Comparison of ENCODE assay signal across 10 mouse cellular contexts in the genomic region with DNA sequence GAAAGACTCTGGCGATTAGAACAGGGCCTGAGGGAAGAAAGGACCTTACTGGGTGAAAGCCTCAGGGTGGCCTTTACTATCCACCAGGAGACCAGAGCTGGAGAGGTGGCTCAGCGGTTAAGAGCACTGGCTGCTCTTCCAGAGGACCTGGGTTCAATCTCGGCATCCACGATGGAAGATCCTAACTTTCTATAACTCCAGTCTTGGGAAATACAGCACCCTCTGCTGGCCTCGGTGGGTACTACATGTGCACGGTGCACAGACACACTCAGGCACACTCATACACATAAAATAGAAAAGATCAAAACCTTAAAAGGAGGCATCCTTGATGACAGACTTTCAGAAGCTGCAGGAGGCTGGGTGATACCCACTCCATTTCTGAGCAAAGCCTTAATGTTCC. TPM values are rescaled to one million over a fixed set of nuclear protein-coding genes. Genes with fewer than 3 reads are reported as not detected.
DNase-seq lines count a peak whose midpoint lies in the region; ATAC-seq and TF ChIP-seq lines count a peak whose summit lies in the region.
"Had no signal": no experiment of that assay in that cellular context is flagged by ENCODE, and none has a peak within 500 bp of the region (broad histone marks: within the 10 kb centered on the region; RNA-seq: fewer than 3 reads in every experiment).

No protein-coding gene starts in this region.

- no peaks in the 10 kb centered on the region for H3K36me3 ChIP-seq in liver, adult 2 months (ENCODE audit: control insufficient read depth, insufficient read depth, low read length)
- no peaks in the 10 kb centered on the region for H3K36me3 ChIP-seq in liver, embryonic 12.5 days
- H3K36me3 ChIP-seq in heart, embryonic 10.5 days, result no peaks in the 10 kb centered on the region
- H3K36me3 ChIP-seq: midbrain, embryonic 12.5 days had no signal

- no peak for TF ChIP-seq POLR2A in liver, adult 2 months (IDR thresholded peaks at IDR 0.05; ENCODE audit: extremely low read depth, insufficient read depth, low read length)

- ATAC-seq in liver, embryonic 12.5 days, result no peak
- ATAC-seq in megakaryocyte, adult 5-6 weeks (ENCODE audit: poor library complexity, severe bottlenecking), result peak; percentile 49; the same call in 1 of the 2 replicates

- no peak overlapping the region for H3K9ac ChIP-seq in liver, adult 2 months (ENCODE audit: low read depth, low read length)
- no peak overlapping the region for H3K9ac ChIP-seq in liver, embryonic 12.5 days
- H3K9ac ChIP-seq: midbrain, embryonic 12.5 days had no signal

- H3K9me3 ChIP-seq in liver, embryonic 12.5 days (replicated peaks), result no peaks in the 10 kb centered on the region
- no peaks in the 10 kb centered on the region for H3K9me3 ChIP-seq in heart, embryonic 10.5 days
- H3K9me3 ChIP-seq: midbrain, embryonic 12.5 days had no signal

- H3K79me2 ChIP-seq in liver, adult 2 months (ENCODE audit: control insufficient read depth, insufficient read depth, low read length), result no peaks in the 10 kb centered on the region

- H3K4me2 ChIP-seq in liver, embryonic 12.5 days, result no peak overlapping the region
- H3K4me2 ChIP-seq: midbrain, embryonic 12.5 days had no signal

- no peak overlapping the region for H3K4me3 ChIP-seq in liver, adult 2 months (ENCODE audit: insufficient read depth, low read depth, low read length)
- no peak overlapping the region for H3K4me3 ChIP-seq in liver, embryonic 12.5 days
- no peak overlapping the region for H3K4me3 ChIP-seq in heart, embryonic 10.5 days
- H3K4me3 ChIP-seq: midbrain, embryonic 12.5 days had no signal

- 20% methylated on average over 6 of the region's 6 CpGs for WGBS in liver, adult 2 months
- 19% methylated on average over 6 of the region's 6 CpGs for WGBS in liver, embryonic 12.5 days (ENCODE audit: insufficient replicate concordance)
- WGBS in heart, embryonic 10.5 days, result 22% methylated on average over 6 of the region's 6 CpGs

- H3K27me3 ChIP-seq in liver, adult 2 months (ENCODE audit: control insufficient read depth, insufficient read depth, low read length), result 0 out of 2 replicates have a peak, but pooled peaks cover 2% of the 10 kb centered on the region
- H3K27me3 ChIP-seq in liver, embryonic 12.5 days (replicated peaks), result peaks cover 75% of the 10 kb centered on the region
- peaks cover 76% of the 10 kb centered on the region for H3K27me3 ChIP-seq in heart, embryonic 10.5 days (ENCODE audit: insufficient read depth, poor library complexity, severe bottlenecking)

- no peak overlapping the region for H3K27ac ChIP-seq in liver, adult 2 months (replicated peaks; ENCODE audit: insufficient read depth, low read depth, low read length)
- H3K27ac ChIP-seq in liver, embryonic 12.5 days, result no peak overlapping the region
- no peak overlapping the region for H3K27ac ChIP-seq in heart, embryonic 10.5 days
- H3K27ac ChIP-seq: midbrain, embryonic 12.5 days had no signal

- no peaks in the 10 kb centered on the region for H3K4me1 ChIP-seq in liver, adult 2 months (ENCODE audit: control insufficient read depth, insufficient read depth, low read length)
- no peaks in the 10 kb centered on the region for H3K4me1 ChIP-seq in liver, embryonic 12.5 days
- no peaks in the 10 kb centered on the region for H3K4me1 ChIP-seq in heart, embryonic 10.5 days

- peak; percentile 64 to 73 for DNase-seq in cerebellum, postnatal 25 days
- no peak for DNase-seq in cerebellum, adult 8-10 months
- DNase-seq in liver, adult 2 months (ENCODE audit: extremely low read depth, low read depth, low spot score), result peak; percentile 26
- DNase-seq in ZHBTc4 (ENCODE audit: low read depth, low spot score), result peak; percentile 85
- DNase-seq in heart, embryonic 10.5 days (ENCODE audit: low spot score), result no peak
- no peak for DNase-seq in Muller cell, postnatal 12 days (ENCODE audit: inconsistent ontology term)

- TF ChIP-seq CTCF in liver, adult 2 months (IDR thresholded peaks at IDR 0.05; ENCODE audit: low read depth, low read length), result peak; percentile 82

RNA-seq across cellular contexts. Expression of gene Cacna1i, which starts 6.4 kb away (rescaled TPM):
- under 0.01 and 0.13 TPM in 2 replicates for total RNA-seq in liver, adult 2 months (2014; rRNA removed)
- polyA plus RNA-seq in liver, adult 2 months (2012; rRNA removed), result 0.02 and 0.09 TPM in 2 replicates
- polyA plus RNA-seq in liver, embryonic 12.5 days (2016; fragmentation: Nextera tagmentation; extraction: Ambion mirVana), result 0.02 and 0.37 TPM in 2 replicates
- 0.02 TPM in 1 of 2 replicates, not detected in the other for total RNA-seq in megakaryocyte, adult 5-6 weeks (2015)
- not detected in 2 replicates for total RNA-seq in megakaryocyte, adult 5-6 weeks (2017)
- polyA plus RNA-seq in heart, embryonic 10.5 days (2016; fragmentation: Nextera tagmentation; extraction: Ambion mirVana), result 0.04 TPM in 1 of 2 replicates, not detected in the other
- polyA plus RNA-seq: heart, embryonic 16.5 days had no signal

RNA-seq across cellular contexts. Expression of gene Rps19bp1, which starts 16.5 kb away (rescaled TPM):
- 8.3 and 12.3 TPM in 2 replicates for total RNA-seq in liver, adult 2 months (2014; rRNA removed)
- polyA plus RNA-seq in liver, adult 2 months (2012; rRNA removed), result 17.0 and 19.1 TPM in 2 replicates
- polyA plus RNA-seq in liver, embryonic 12.5 days (2016; fragmentation: Nextera tagmentation; extraction: Ambion mirVana), result 46.8 and 47.0 TPM in 2 replicates
- 32.9 and 35.4 TPM in 2 replicates for total RNA-seq in megakaryocyte, adult 5-6 weeks (2015)
- total RNA-seq in megakaryocyte, adult 5-6 weeks (2017), result 12.6 and 20.3 TPM in 2 replicates
- 46.1 and 62.5 TPM in 2 replicates for polyA plus RNA-seq in heart, embryonic 10.5 days (2016; fragmentation: Nextera tagmentation; extraction: Ambion mirVana)

RNA-seq across cellular contexts. Expression of gene Atf4, which starts 25.7 kb away (rescaled TPM):
- 50.0 and 55.1 TPM in 2 replicates for total RNA-seq in liver, adult 2 months (2014; rRNA removed)
- 88.8 and 130 TPM in 2 replicates for polyA plus RNA-seq in liver, adult 2 months (2012; rRNA removed)
- polyA plus RNA-seq in liver, embryonic 12.5 days (2016; fragmentation: Nextera tagmentation; extraction: Ambion mirVana), result 141 and 145 TPM in 2 replicates
- 172 and 184 TPM in 2 replicates for total RNA-seq in megakaryocyte, adult 5-6 weeks (2015)
- 253 and 263 TPM in 2 replicates for total RNA-seq in megakaryocyte, adult 5-6 weeks (2017)
- 84.8 and 109 TPM in 2 replicates for polyA plus RNA-seq in heart, embryonic 10.5 days (2016; fragmentation: Nextera tagmentation; extraction: Ambion mirVana)

RNA-seq across cellular contexts. Expression of gene AC140267.1, which starts 45.0 kb away (rescaled TPM):
- total RNA-seq in liver, adult 2 months (2014; rRNA removed), result not detected in 2 replicates
- polyA plus RNA-seq in liver, adult 2 months (2012; rRNA removed), result not detected in 2 replicates
- not detected in 2 replicates for polyA plus RNA-seq in liver, embryonic 12.5 days (2016; fragmentation: Nextera tagmentation; extraction: Ambion mirVana)
- 2.4 and 9.5 TPM in 2 replicates for total RNA-seq in megakaryocyte, adult 5-6 weeks (2015)
- not detected in 2 replicates for total RNA-seq in megakaryocyte, adult 5-6 weeks (2017)
- 3.5 TPM in 1 of 2 replicates, not detected in the other for polyA plus RNA-seq in heart, embryonic 10.5 days (2016; fragmentation: Nextera tagmentation; extraction: Ambion mirVana)

RNA-seq across cellular contexts. Expression of gene Mief1, which starts 46.8 kb away (rescaled TPM):
- total RNA-seq in liver, adult 2 months (2014; rRNA removed), result 13.4 and 16.0 TPM in 2 replicates
- polyA plus RNA-seq in liver, adult 2 months (2012; rRNA removed), result 12.8 and 17.1 TPM in 2 replicates
- 29.1 and 30.1 TPM in 2 replicates for polyA plus RNA-seq in liver, embryonic 12.5 days (2016; fragmentation: Nextera tagmentation; extraction: Ambion mirVana)
- 12.3 and 14.2 TPM in 2 replicates for total RNA-seq in megakaryocyte, adult 5-6 weeks (2015)
- 16.4 and 17.5 TPM in 2 replicates for total RNA-seq in megakaryocyte, adult 5-6 weeks (2017)
- 31.0 and 39.2 TPM in 2 replicates for polyA plus RNA-seq in heart, embryonic 10.5 days (2016; fragmentation: Nextera tagmentation; extraction: Ambion mirVana)

Comparison
In these comparisons a context has a peak if more than half of its experiments do, and no peak if none do; other contexts are left out.
1. DNase-seq: peak in cerebellum, postnatal 25 days (2 of 2), liver, adult 2 months (single experiment) and ZHBTc4 (single experiment); none in cerebellum, adult 8-10 months (single experiment), heart, embryonic 10.5 days (single experiment) and Muller cell, postnatal 12 days (single experiment).